Mouse (Mus musculus): ENCODE measurements at regions not wholly inside any gene's neighbourhood (a gene's known extent, or its start where the extent isn't known, plus 50 kb on each side); places are given as distances from the start of the nearest gene placed in this dataset.

DNA sequence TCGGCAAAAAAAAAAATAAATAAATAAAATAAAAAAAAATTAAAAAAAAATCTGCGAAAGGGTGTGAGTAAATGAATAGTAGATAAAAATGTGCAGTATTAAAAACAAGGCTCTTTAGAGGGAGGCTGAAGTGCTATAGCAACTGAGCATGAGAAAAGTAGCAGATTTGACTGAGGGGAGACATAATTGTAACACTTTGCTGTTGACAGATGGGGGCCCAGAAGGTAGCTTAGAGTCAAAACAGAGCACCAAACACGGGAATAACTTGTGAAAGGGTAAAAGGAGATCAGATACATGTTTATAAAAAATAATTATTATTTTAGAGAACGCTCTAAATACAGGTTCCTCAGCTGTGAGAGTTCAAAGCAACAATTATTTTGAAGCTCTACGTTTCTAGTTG lies 605.1 kb downstream of the Tmem182 start:
- DNase-seq (ENCODE audit: low read depth, low spot score), result no peak

DNA sequence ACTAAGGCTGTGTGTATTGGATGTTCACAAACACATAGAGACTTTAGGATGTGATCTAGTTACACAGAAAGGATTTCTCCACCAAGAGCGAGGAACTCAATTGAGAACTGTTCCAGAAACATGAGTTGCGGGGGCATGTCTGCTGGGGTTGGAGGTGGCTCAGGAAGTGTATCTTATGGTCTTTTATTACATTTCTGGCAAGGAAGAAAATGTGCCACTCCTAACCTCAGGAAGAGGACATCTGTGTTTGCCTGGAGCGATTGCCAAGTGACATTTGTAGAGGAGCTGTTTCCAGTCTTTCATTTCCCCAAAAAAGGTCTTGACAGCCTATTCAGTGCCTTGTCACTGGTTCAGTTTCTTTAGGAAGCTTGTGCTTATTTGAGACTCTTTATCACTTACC lies 606.2 kb downstream of the Tmem182 start:
- no peak for DNase-seq (ENCODE audit: low read depth, low spot score)

DNA sequence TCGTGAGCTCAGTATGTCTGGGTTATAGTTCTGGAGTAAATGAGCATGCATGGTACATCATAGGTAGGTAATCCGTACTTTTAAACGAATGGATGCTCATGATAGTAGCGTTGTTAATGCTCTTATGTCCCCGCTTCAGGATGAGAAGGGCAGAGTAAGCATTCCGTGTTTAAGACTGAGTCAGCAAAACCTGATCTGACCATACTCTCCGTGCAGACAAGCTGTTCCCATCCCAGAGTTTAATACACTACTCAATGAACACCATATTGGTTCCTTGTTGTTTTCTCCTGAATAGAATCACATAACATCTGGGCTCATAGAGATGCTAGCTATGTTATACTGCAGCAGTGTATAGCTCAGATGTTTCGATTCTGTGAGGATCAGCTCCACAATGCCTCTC lies 606.7 kb downstream of the Tmem182 start:
- DNase-seq (ENCODE audit: low read depth, low spot score), result no peak

DNA sequence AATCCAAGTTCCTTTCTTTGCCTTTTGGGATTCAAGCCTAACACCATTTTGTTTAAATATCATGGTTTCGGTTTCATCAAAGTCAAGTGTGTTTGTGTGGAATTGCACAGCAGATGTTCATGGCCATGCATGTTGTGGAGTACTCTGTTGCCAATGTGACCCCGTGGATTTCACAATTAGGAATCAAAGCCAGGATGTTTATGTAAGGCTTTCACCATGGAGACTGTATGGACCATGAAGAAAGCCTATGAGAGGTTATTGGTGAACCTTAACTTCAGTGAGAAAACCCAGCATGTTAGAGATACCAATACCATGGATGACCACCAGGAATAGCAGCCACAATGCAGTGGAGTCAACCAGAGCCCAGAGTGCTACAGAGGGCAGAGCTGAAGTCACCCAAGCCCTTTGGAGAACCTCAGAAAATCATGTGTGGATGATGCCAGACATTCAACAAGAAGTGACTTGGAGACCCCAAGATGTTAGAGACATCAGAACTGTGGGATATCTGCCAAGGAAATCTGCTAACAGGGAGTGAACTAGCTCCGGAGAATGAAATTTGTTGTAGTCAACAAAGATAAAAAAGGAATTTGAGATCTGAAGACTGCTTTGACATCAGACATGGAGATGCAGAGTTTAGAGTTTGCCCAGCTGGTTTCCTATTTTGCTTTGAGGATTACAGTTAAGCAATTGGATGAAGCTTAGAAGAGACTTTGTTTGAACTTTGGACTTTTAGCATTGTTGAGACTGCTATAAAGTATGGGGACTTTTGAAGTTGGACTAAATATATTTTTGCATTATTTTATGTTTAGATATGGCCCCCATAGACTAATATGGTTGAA lies 615.3 kb downstream of the Tmem182 start:
- DNase-seq (ENCODE audit: low read depth, low spot score), result no peak

DNA sequence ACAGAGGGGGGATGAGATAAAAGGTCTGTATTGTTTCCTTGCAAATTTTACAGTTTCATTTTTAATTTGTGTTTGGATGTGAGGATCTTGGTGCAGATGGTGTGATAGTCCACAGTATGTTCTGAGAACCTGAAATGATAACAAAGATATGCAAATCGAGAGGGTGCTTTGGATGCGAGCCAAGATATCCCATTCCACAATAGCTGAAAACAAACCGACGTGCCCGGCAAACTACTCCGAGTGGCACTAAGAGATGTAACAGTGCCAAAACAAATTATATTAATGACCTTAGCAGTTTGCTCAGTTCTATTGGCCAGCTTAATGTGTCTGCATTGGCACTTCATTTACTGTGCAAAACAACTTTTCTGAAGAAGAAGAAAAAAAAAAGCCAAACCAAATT lies 622.5 kb downstream of the Tmem182 start:
- no peak for DNase-seq (ENCODE audit: low read depth, low spot score)

DNA sequence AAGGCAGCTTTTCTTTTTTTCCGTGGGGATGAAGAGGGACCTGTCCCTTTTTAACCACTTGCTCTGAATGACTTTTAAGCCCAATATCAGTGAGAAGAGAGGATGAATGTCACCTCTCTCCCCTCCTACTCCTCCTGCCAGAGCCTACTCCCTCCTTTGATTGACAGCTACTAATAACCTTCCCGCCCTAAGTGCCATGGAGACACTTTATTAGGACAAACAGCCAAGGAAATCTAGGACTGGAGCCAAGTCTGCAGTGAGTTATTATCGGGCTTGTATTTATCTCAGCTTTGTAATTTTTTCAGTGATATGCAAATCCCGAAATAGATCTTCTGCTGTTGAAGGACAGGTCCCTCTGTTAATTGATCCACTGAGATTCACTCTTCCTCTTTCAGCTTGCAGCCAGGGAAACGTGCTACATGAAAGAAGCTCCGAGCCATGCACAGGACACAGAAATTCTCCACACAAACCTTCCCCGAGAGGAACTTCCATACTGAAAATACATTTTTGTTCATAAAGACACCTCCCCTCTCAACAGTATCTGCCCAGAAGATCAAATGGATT lies 625.8 kb downstream of the Tmem182 start:
- DNase-seq (ENCODE audit: low read depth, low spot score), result no peak

DNA sequence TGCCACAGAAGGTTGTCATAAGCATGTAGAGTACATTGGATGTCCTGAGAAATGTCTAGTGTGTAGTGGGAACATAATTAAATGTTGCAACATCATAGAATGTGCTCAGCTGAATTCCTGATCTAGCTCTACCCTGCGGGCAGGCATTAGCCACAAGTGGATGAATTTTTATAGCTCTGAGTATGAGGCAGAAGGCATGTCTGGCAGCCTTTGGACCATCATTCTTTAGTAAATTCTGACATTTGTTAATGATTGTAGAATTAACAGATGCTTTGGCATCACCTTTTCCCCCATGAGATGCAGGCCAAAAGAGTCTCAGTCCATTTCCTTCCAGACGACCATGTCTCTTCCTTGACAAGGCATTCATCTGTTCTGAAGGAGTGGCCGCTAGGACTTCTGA lies 630.0 kb downstream of the Tmem182 start:
- DNase-seq (ENCODE audit: low read depth, low spot score), result no peak

DNA sequence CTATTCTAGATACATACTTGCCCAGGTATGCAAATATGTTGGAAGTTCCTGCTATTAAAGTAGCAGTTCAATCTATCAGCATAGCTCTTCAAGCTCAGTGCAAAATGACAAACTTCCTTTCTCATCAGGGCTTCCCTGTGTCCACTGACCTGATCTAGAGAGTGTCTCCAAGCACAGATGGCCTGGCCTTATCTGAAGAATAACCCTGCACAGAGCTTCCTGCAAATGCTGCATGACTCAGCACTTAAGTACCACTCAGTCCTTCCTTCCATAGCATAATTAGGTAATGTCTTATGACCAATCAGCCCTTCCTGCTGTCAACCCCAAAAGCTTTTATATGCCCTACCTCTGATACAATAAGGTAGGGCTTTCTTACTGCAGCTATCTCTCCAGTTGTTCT lies 644.6 kb downstream of the Tmem182 start:
- DNase-seq (ENCODE audit: low read depth, low spot score), result no peak

Measured in R1 (cell line).